Mouse (Mus musculus): ENCODE measurements around the gene Atp8a2.

GRCm38 (mm10) chr14:59887061-59887861, 309.7 kb downstream of the Atp8a2 start:
- no peak for TF ChIP-seq CTCF (IDR thresholded peaks at IDR 0.05; ENCODE audit: low read depth)
- no peak for TF ChIP-seq EP300 (IDR thresholded peaks at IDR 0.05; ENCODE audit: low read depth)

Measured in heart, postnatal 0 days (tissue).